Mouse (Mus musculus): ENCODE measurements around the gene Fastkd5.

Gene Fastkd5

GRCm38 (mm10) chr2:130634006-130634738 is 4.3 kb upstream of the Fastkd5 start:
- no peak for DNase-seq (ENCODE audit: low spot score)

GRCm38 (mm10) chr2:130632887-130633675 is 3.3 kb upstream of the Fastkd5 start:
- DNase-seq (ENCODE audit: low spot score): no peak

- DNase-seq (ENCODE audit: low spot score): no peak
These were observed 2.6 kb upstream of the Fastkd5 start for GRCm38 (mm10) chr2:130632416-130632815.

GRCm38 (mm10) chr2:130629080-130629838 is 568 bp downstream of the Fastkd5 start:
- DNase-seq (ENCODE audit: low spot score): no peak

GRCm38 (mm10) chr2:130628424-130628823 is 1.4 kb downstream of the Fastkd5 start:
- DNase-seq (ENCODE audit: low spot score): no peak

- DNase-seq (ENCODE audit: low spot score): no peak
These were observed 10.9 kb downstream of the Fastkd5 start for GRCm38 (mm10) chr2:130618972-130619371.

- DNase-seq (ENCODE audit: low spot score): no peak
These were observed 16.7 kb downstream of the Fastkd5 start for GRCm38 (mm10) chr2:130613091-130613490.

GRCm38 (mm10) chr2:130602195-130602594 is 27.6 kb downstream of the Fastkd5 start:
- no peak for DNase-seq (ENCODE audit: low spot score)

- DNase-seq (ENCODE audit: low spot score): no peak
These were observed 31.4 kb downstream of the Fastkd5 start for GRCm38 (mm10) chr2:130598399-130598798.

- DNase-seq (ENCODE audit: low spot score): no peak
These were observed 32.2 kb downstream of the Fastkd5 start for GRCm38 (mm10) chr2:130597601-130598010.

- no peak for DNase-seq (ENCODE audit: low spot score)
These were observed 34.2 kb downstream of the Fastkd5 start for GRCm38 (mm10) chr2:130595596-130595995.

GRCm38 (mm10) chr2:130591016-130591415 is 38.8 kb downstream of the Fastkd5 start:
- DNase-seq (ENCODE audit: low spot score): no peak

GRCm38 (mm10) chr2:130589761-130590160 is 40.1 kb downstream of the Fastkd5 start:
- DNase-seq (ENCODE audit: low spot score): no peak

- DNase-seq (ENCODE audit: low spot score): no peak
These were observed 40.7 kb downstream of the Fastkd5 start for GRCm38 (mm10) chr2:130589157-130589556.

- DNase-seq (ENCODE audit: low spot score): no peak
These were observed 41.5 kb downstream of the Fastkd5 start for GRCm38 (mm10) chr2:130588373-130588772.

- DNase-seq (ENCODE audit: low spot score): no peak
These were observed 43.8 kb downstream of the Fastkd5 start for GRCm38 (mm10) chr2:130586016-130586415.

GRCm38 (mm10) chr2:130583902-130584560 is 45.8 kb downstream of the Fastkd5 start:
- DNase-seq (ENCODE audit: low spot score): no peak

- DNase-seq (ENCODE audit: low spot score): no peak
These were observed 47.3 kb downstream of the Fastkd5 start, which contains the start of gene Avp for GRCm38 (mm10) chr2:130582552-130582951. Gene Avp (minus strand): TSS chr2:130582554.

GRCm38 (mm10) chr2:130581201-130581600 is 48.6 kb downstream of the Fastkd5 start:
- DNase-seq (ENCODE audit: low spot score): no peak

- no peak for DNase-seq (ENCODE audit: low spot score)
These were observed 50.0 kb downstream of the Fastkd5 start for GRCm38 (mm10) chr2:130579791-130580190.

- DNase-seq (ENCODE audit: low spot score): no peak
These were observed 51.7 kb downstream of the Fastkd5 start for GRCm38 (mm10) chr2:130578148-130578547.

- DNase-seq (ENCODE audit: low spot score): no peak
These were observed 52.2 kb downstream of the Fastkd5 start for GRCm38 (mm10) chr2:130577632-130578031.

All from ovary, postnatal 10 days (tissue).